Mouse (Mus musculus): ENCODE results near the gene Mt3.

Gene Mt3

GRCm38 (mm10) chr8:94136933-94137332, 15.5 kb upstream of the Mt3 start, which contains the start of gene Mt4:
TSS of gene Mt4 (plus strand) at chr8:94137197.
- in situ Hi-C loops (cut with MboI; ENCODE audit: low pct_unique_long_range_greater_than_20kb in 1 of 2, low sequenced_read_pairs in 2 of 2, unreplicated experiment in 1 of 2): no loop called here

GRCm38 (mm10) chr8:94140266-94140795, 12.1 kb upstream of the Mt3 start:
- in situ Hi-C loops (cut with MboI; ENCODE audit: low pct_unique_long_range_greater_than_20kb in 1 of 2, low sequenced_read_pairs in 2 of 2, unreplicated experiment in 1 of 2): no loop called here

- in situ Hi-C loops (cut with MboI; ENCODE audit: low pct_unique_long_range_greater_than_20kb in 1 of 2, low sequenced_read_pairs in 2 of 2, unreplicated experiment in 1 of 2): no loop called here
Measured at GRCm38 (mm10) chr8:94148236-94148635, 4.2 kb upstream of the Mt3 start.

GRCm38 (mm10) chr8:94150925-94151324, 1.5 kb upstream of the Mt3 start:
- in situ Hi-C loops (cut with MboI; ENCODE audit: low pct_unique_long_range_greater_than_20kb in 1 of 2, low sequenced_read_pairs in 2 of 2, unreplicated experiment in 1 of 2): no loop called here

- in situ Hi-C loops (cut with MboI; ENCODE audit: low pct_unique_long_range_greater_than_20kb in 1 of 2, low sequenced_read_pairs in 2 of 2, unreplicated experiment in 1 of 2): no loop called here
Measured at GRCm38 (mm10) chr8:94153451-94153850, 1.0 kb downstream of the Mt3 start.

GRCm38 (mm10) chr8:94154537-94154936, 2.1 kb downstream of the Mt3 start:
- in situ Hi-C loops (cut with MboI; ENCODE audit: low pct_unique_long_range_greater_than_20kb in 1 of 2, low sequenced_read_pairs in 2 of 2, unreplicated experiment in 1 of 2): no loop called here

GRCm38 (mm10) chr8:94156092-94156491, 3.7 kb downstream of the Mt3 start:
- in situ Hi-C loops (cut with MboI; ENCODE audit: low pct_unique_long_range_greater_than_20kb in 1 of 2, low sequenced_read_pairs in 2 of 2, unreplicated experiment in 1 of 2): no loop called here

- in situ Hi-C loops (cut with MboI; ENCODE audit: low pct_unique_long_range_greater_than_20kb in 1 of 2, low sequenced_read_pairs in 2 of 2, unreplicated experiment in 1 of 2): loop anchor here in 1 of 2 experiments (5.0 kb wide), 1 partner anchor 37 kb away; no protein-coding TSS in a partner anchor
Measured at GRCm38 (mm10) chr8:94165772-94166171, 13.4 kb downstream of the Mt3 start.

GRCm38 (mm10) chr8:94167244-94167643, 14.8 kb downstream of the Mt3 start:
- in situ Hi-C loops (cut with MboI; ENCODE audit: low pct_unique_long_range_greater_than_20kb in 1 of 2, low sequenced_read_pairs in 2 of 2, unreplicated experiment in 1 of 2): loop anchor here in 1 of 2 experiments (5.0 kb wide), 1 partner anchor 35 kb away; no protein-coding TSS in a partner anchor

GRCm38 (mm10) chr8:94169547-94169946, 17.1 kb downstream of the Mt3 start:
- in situ Hi-C loops (cut with MboI; ENCODE audit: low pct_unique_long_range_greater_than_20kb in 1 of 2, low sequenced_read_pairs in 2 of 2, unreplicated experiment in 1 of 2): loop anchor here in 1 of 2 experiments (5.0 kb wide), 1 partner anchor 33 kb away; no protein-coding TSS in a partner anchor

GRCm38 (mm10) chr8:94171321-94171755, 18.9 kb downstream of the Mt3 start:
- in situ Hi-C loops (cut with MboI; ENCODE audit: low pct_unique_long_range_greater_than_20kb in 1 of 2, low sequenced_read_pairs in 2 of 2, unreplicated experiment in 1 of 2): no loop called here

GRCm38 (mm10) chr8:94172075-94172808, 19.8 kb downstream of the Mt3 start, which contains the start of gene Mt2:
TSS of gene Mt2 (plus strand) at chr8:94172664.
- in situ Hi-C loops (cut with MboI; ENCODE audit: low pct_unique_long_range_greater_than_20kb in 1 of 2, low sequenced_read_pairs in 2 of 2, unreplicated experiment in 1 of 2): no loop called here

- in situ Hi-C loops (cut with MboI; ENCODE audit: low pct_unique_long_range_greater_than_20kb in 1 of 2, low sequenced_read_pairs in 2 of 2, unreplicated experiment in 1 of 2): no loop called here
Measured at GRCm38 (mm10) chr8:94172809-94173732, 20.7 kb downstream of the Mt3 start.

- in situ Hi-C loops (cut with MboI; ENCODE audit: low pct_unique_long_range_greater_than_20kb in 1 of 2, low sequenced_read_pairs in 2 of 2, unreplicated experiment in 1 of 2): no loop called here
Measured at GRCm38 (mm10) chr8:94173848-94174403, 21.5 kb downstream of the Mt3 start.

GRCm38 (mm10) chr8:94174619-94175213, 22.3 kb downstream of the Mt3 start:
- in situ Hi-C loops (cut with MboI; ENCODE audit: low pct_unique_long_range_greater_than_20kb in 1 of 2, low sequenced_read_pairs in 2 of 2, unreplicated experiment in 1 of 2): no loop called here

GRCm38 (mm10) chr8:94177716-94178390, 25.4 kb downstream of the Mt3 start:
- in situ Hi-C loops (cut with MboI; ENCODE audit: low pct_unique_long_range_greater_than_20kb in 1 of 2, low sequenced_read_pairs in 2 of 2, unreplicated experiment in 1 of 2): no loop called here

GRCm38 (mm10) chr8:94178857-94179712, 26.7 kb downstream of the Mt3 start, which contains the start of gene Mt1:
TSS of gene Mt1 (plus strand) at chr8:94179082.
- in situ Hi-C loops (cut with MboI; ENCODE audit: low pct_unique_long_range_greater_than_20kb in 1 of 2, low sequenced_read_pairs in 2 of 2, unreplicated experiment in 1 of 2): no loop called here
